Mouse (Mus musculus) T-helper 17 cell (primary cell): Measurements from ENCODE around the gene Tor2a.

ENCODE experiments used
- in situ Hi-C, 2 experiments: fragments of 300-600 bp; cut with MboI, MseI; formaldehyde crosslinking; loops; 1 replicate in 1 of 2; 2 replicates in 1 of 2; pipeline ENCODE4 v1.15.1; 2025; ENCODE audit warnings: high pct_unique_total_duplicates in 2 of 2

Tor2a gene

GRCm38 (mm10) chr2:32757056-32757845 is at the start of gene Tor2a:
TSS of gene Tor2a (plus strand) at chr2:32757234.
- in situ Hi-C loops = loop anchor here in 1 of 2 experiments (5.0 kb wide), 1 partner anchor 45 kb away; the partner anchor contains the start of gene Cdk9

GRCm38 (mm10) chr2:32708643-32709042 is 48.4 kb upstream of the Tor2a start:
- in situ Hi-C loops = no loop called here

- in situ Hi-C loops = loop anchor here (5.0 to 10.0 kb wide), 3 partner anchors 38 to 885 kb away; partner anchors contain the start of gene Tor2a (in 1 of the 2)
These were observed 47.4 kb upstream of the Tor2a start for GRCm38 (mm10) chr2:32709521-32710137.

GRCm38 (mm10) chr2:32710425-32710824 is 46.6 kb upstream of the Tor2a start:
- in situ Hi-C loops = loop anchor here (5.0 to 10.0 kb wide), 3 partner anchors 37 to 886 kb away; partner anchors contain the start of gene Tor2a (in 1 of the 2)

- in situ Hi-C loops = loop anchor here (5.0 to 10.0 kb wide), 3 partner anchors 36 to 887 kb away; partner anchors contain the start of gene Tor2a (in 1 of the 2)
These were observed 45.6 kb upstream of the Tor2a start for GRCm38 (mm10) chr2:32711301-32712056.

- in situ Hi-C loops = loop anchor here (5.0 to 10.0 kb wide), 3 partner anchors 35 to 887 kb away; partner anchors contain the start of gene Tor2a (in 1 of the 2)
These were observed 44.9 kb upstream of the Tor2a start for GRCm38 (mm10) chr2:32712108-32712551.

- in situ Hi-C loops = loop anchor here (5.0 to 10.0 kb wide), 3 partner anchors 35 to 888 kb away; partner anchors contain the start of gene Tor2a (in 1 of the 2)
These were observed 44.5 kb upstream of the Tor2a start for GRCm38 (mm10) chr2:32712586-32712933.

- in situ Hi-C loops = loop anchor here (5.0 to 10.0 kb wide), 3 partner anchors 34 to 888 kb away; partner anchors contain the start of gene Tor2a (in 1 of the 2)
These were observed 43.9 kb upstream of the Tor2a start, which contains the start of gene Cdk9 for GRCm38 (mm10) chr2:32712934-32713817. TSS of gene Cdk9 (minus strand) at chr2:32713076.

- in situ Hi-C loops = loop anchor here (5.0 to 10.0 kb wide), 3 partner anchors 33 to 890 kb away; partner anchors contain the start of gene Tor2a (in 1 of the 2)
These were observed 42.7 kb upstream of the Tor2a start for GRCm38 (mm10) chr2:32714117-32714986.

- in situ Hi-C loops = loop anchor here (5.0 to 10.0 kb wide), 3 partner anchors 32 to 890 kb away; partner anchors contain the start of gene Tor2a (in 1 of the 2)
These were observed 42.0 kb upstream of the Tor2a start for GRCm38 (mm10) chr2:32714987-32715425.

- in situ Hi-C loops = loop anchor here in 1 of 2 experiments (10.0 kb wide), 1 partner anchor 894 kb away; no protein-coding TSS in a partner anchor
These were observed 38.3 kb upstream of the Tor2a start for GRCm38 (mm10) chr2:32718761-32719160.

GRCm38 (mm10) chr2:32720053-32720452 is 37.0 kb upstream of the Tor2a start:
- in situ Hi-C loops = loop anchor here in 1 of 2 experiments (10.0 kb wide), 1 partner anchor 665 kb away; no protein-coding TSS in a partner anchor

- in situ Hi-C loops = loop anchor here in 1 of 2 experiments (10.0 kb wide), 1 partner anchor 666 kb away; no protein-coding TSS in a partner anchor
These were observed 36.3 kb upstream of the Tor2a start, which contains the start of gene Sh2d3c for GRCm38 (mm10) chr2:32720681-32721229. TSS of gene Sh2d3c (plus strand) at chr2:32721055.

- in situ Hi-C loops = loop anchor here in 1 of 2 experiments (10.0 kb wide), 1 partner anchor 667 kb away; no protein-coding TSS in a partner anchor
These were observed 35.0 kb upstream of the Tor2a start for GRCm38 (mm10) chr2:32722046-32722445.

- in situ Hi-C loops = loop anchor here in 1 of 2 experiments (10.0 kb wide), 1 partner anchor 668 kb away; no protein-coding TSS in a partner anchor
These were observed 34.5 kb upstream of the Tor2a start for GRCm38 (mm10) chr2:32722581-32722980.

GRCm38 (mm10) chr2:32724149-32724548 is 32.9 kb upstream of the Tor2a start:
- in situ Hi-C loops = loop anchor here in 1 of 2 experiments (10.0 kb wide), 1 partner anchor 669 kb away; no protein-coding TSS in a partner anchor

GRCm38 (mm10) chr2:32724832-32725790 is 31.9 kb upstream of the Tor2a start:
- in situ Hi-C loops = loop anchor here in 1 of 2 experiments (10.0 kb wide), 1 partner anchor 670 kb away; no protein-coding TSS in a partner anchor
